Mouse (Mus musculus) forebrain, embryonic 10.5 days (tissue): ENCODE data around the gene Samd9l. TPM values are rescaled to one million over a fixed set of nuclear protein-coding genes. Genes with fewer than 3 reads are reported as not detected.
A peak's percentile ranks its signal among the peaks of the same experiment; 100 is the strongest.
"Not testable (repeated sequence)": the region's sequence is repeated elsewhere in the genome, so short reads cannot be mapped to it uniquely, and the experiment has no call there.

Source experiments
- DNase-seq: peaks from one replicate; pipeline ENCODE4 v3.0.0-alpha.2; 2017; ENCODE audit warnings: low spot score; ENCODE audit errors: extremely low spot score
- H3K27ac ChIP-seq: fragments of 300-500 bp; sonication (generic); 2 replicates; pipeline ENCODE4 v1.5.1; 2016; ENCODE audit warnings: mild to moderate bottlenecking
- H3K27me3 ChIP-seq: fragments of 300-500 bp; sonication (generic); 2 replicates; pipeline ENCODE4 v1.6.1; 2016; ENCODE audit warnings: mild to moderate bottlenecking; ENCODE audit not compliant: poor library complexity, severe bottlenecking
- H3K36me3 ChIP-seq: fragments of 300-500 bp; sonication (generic); replicated peaks from 2 replicates; pipeline ENCODE4 v1.6.1; 2016; ENCODE audit warnings: mild to moderate bottlenecking, moderate library complexity
- H3K4me1 ChIP-seq: fragments of 300-500 bp; sonication (generic); 2 replicates; pipeline ENCODE4 v1.6.1; 2016
- H3K4me3 ChIP-seq: fragments of 300-500 bp; sonication (generic); 2 replicates; pipeline ENCODE4 v1.5.1; 2016; ENCODE audit warnings: mild to moderate bottlenecking, moderate library complexity
- H3K9me3 ChIP-seq: fragments of 300-500 bp; sonication (generic); 2 replicates; pipeline ENCODE4 v1.6.1; 2016; ENCODE audit warnings: mild to moderate bottlenecking, moderate library complexity
- WGBS: fragments of 180-500 bp; shearing (Covaris S2); methylation state at CpG from one replicate; pipeline ENCODE4 v1.1.7; 2016; 5-methylcytosine and 5-hydroxymethylcytosine counted together
- polyA plus RNA-seq: library from polyadenylated mRNA; unstranded; fragments of >200 nt; fragmentation: Nextera tagmentation; extraction: Ambion mirVana; gene quantifications from 2 replicates; pipeline ENCODE4 v1.2.1, GENCODE M21; 2016

Gene Samd9l
- polyA plus RNA-seq, 1 experiment from 2014 or later: 0.05 TPM

DNA sequence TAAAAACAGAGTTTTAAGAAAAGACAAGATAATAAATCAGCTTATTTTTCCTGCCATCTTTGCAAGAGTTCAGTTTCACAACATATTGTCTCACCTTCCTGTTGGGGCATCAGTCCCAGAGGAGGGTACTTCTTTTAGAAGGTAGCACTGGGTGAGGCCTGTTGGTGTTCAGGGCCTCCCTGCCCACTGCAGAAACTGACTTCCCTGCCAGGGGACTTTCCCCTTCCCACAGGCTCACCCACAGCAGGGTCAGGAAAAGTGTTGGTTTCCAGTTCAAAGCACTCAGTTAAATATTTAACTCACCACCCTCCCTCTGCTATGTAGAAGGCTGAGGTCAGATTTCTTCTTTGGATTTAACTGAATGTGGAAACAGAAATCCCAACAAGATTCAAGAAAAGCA lies 14.6 kb downstream of the Samd9l start:
- H3K4me1 ChIP-seq, H3K27ac ChIP-seq, H3K36me3 ChIP-seq, H3K27me3 ChIP-seq, DNase-seq, H3K9me3 ChIP-seq, H3K4me3 ChIP-seq: not testable (repeated sequence)

DNA sequence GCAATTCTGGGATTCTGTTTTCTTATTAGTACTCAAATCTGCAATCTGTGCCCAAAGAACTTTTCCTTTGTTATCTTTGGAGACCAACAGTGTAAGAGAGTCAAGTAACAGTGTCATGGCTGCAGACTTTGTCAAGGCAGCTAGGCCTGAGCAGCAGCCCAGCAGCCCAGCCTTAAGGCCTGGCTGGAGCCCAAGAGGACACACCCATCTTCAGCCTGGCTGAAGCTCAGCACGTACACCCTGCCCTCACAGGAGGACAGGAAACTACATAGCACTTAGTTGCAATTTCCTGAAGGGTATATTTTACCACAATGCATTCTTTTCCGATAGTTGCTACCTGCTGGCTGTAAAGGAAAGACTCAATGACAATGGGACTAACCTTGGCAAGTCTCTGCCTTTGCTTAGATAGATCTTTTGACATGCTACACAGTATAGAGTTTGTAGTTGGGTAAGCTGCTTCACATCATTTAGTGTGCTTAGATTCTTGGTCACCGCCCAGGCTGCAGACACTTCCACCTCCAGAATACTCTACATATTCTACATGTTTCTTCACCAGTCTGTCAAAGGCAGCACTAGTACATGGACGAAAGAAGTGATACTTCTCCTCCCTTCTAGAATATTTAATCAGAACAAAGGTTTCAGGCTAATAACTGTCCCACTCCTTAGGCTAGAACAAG lies 15.1 kb downstream of the Samd9l start:
- not testable (repeated sequence) for H3K36me3 ChIP-seq, H3K27ac ChIP-seq, DNase-seq, H3K27me3 ChIP-seq, H3K9me3 ChIP-seq, H3K4me1 ChIP-seq, H3K4me3 ChIP-seq
- 18% methylated on average over 1 of the region's 4 CpGs for WGBS

DNA sequence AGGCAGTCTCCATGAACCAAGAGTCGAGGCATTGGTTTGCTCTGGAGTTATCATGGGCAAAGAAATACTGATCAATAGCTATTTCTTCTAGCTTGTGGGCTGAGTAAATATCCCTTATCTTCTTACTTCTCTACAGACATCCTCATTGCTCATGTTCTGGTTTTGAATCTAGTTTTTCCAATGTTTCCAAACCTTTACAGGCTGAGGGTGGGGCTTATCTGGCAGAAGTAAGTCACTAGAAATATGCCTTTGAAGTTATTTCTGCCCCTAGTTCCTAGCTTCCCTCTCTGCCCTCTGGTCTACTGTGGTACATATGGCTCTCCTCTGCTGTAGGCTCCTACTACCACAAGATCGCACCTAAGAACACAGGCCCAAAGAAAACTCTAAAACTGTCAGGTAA lies 20.2 kb downstream of the Samd9l start:
- no peaks in the 10 kb centered on the region for H3K27me3 ChIP-seq
- WGBS: 89% methylated on average over 2 of the region's 2 CpGs
- H3K4me1 ChIP-seq: no peaks in the 10 kb centered on the region
- H3K27ac ChIP-seq: no peak overlapping the region
- no peak overlapping the region for H3K4me3 ChIP-seq
- DNase-seq: no peak
- H3K36me3 ChIP-seq: no peaks in the 10 kb centered on the region
- H3K9me3 ChIP-seq: no peaks in the 10 kb centered on the region

DNA sequence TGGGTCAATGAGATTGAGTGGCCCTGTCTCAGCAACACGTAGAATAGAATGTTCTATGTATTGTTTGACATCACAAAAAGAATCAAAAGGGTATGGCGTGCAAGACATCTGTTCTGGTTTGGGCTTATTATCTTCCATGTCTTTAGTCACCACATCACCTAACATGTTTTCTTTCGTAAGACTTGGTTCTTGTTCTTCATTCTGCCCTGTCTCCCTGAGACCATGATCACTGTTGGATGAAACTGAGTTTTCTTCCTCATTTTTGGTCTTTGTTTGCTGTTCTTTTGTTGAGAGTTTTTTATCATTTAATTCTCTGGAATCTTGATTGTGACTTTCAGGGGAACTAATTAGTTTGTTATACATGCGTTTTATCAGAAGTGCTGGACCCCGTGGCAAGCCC lies 22.7 kb downstream of the Samd9l start:
- Histone ChIP-seq H3K9me3 (peaks cover 6% of the 10 kb centered on the region; the same call in 1 of the 2 replicates), H3K4me3 (no peak overlapping the region), H3K36me3 (no peaks in the 10 kb centered on the region), H3K27ac (no peak overlapping the region), H3K27me3 (no peaks in the 10 kb centered on the region), H3K4me1 (no peaks in the 10 kb centered on the region)
- 89% methylated on average over 5 of the region's 5 CpGs for WGBS
- no peak for DNase-seq

DNA sequence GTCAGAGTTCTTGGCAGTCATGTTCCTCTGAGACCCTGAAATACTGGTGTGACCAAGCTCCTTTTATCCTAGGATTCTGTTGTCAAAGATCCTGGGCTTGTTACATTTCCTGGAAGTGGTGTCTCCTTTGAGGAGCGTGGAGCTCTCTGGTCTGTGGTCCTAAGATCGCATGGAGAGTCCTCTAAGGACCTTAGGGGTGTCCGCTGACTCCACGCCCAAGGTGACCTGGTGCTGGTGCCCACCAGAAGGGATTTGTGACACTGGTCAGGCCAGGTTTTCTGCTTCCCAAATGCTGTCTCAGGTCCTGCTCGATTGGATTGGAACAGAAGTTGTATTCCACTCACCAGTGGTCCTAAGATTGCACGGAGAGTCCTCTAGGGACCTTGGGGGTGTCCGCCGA lies 29.8 kb downstream of the Samd9l start:
- H3K4me3 ChIP-seq: no peak overlapping the region
- 81% methylated on average over 8 of the region's 8 CpGs for WGBS
- no peak overlapping the region for H3K27ac ChIP-seq
- no peaks in the 10 kb centered on the region for H3K27me3 ChIP-seq
- no peaks in the 10 kb centered on the region for H3K36me3 ChIP-seq
- no peak for DNase-seq
- peaks cover 23% of the 10 kb centered on the region for H3K9me3 ChIP-seq
- H3K4me1 ChIP-seq: no peaks in the 10 kb centered on the region

DNA sequence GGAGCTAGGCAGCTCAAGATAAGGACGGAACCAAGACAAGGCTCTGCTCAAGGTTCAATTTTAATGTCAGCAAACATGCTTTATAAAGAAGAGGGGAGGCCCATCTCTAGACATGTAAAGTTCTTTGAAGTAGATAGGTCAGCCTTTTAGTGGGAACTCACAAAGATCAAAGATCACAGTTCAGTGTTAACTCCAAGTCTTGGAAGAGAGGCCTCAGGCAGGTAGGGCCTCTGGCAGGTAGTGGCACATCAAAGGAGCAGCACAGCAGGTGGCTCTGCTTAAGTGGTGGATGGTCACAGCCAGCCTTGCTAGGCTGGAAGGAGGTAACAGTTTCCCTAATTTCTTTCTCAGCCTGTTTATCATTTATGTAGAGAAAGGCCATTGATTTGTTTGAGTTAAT lies 33.8 kb downstream of the Samd9l start:
- H3K4me1 ChIP-seq, H3K27ac ChIP-seq, H3K36me3 ChIP-seq, H3K4me3 ChIP-seq, DNase-seq, H3K27me3 ChIP-seq: not testable (repeated sequence)
- peaks cover 16% of the 10 kb centered on the region for H3K9me3 ChIP-seq
- WGBS: 89% methylated on average over 1 of the region's 1 CpGs

DNA sequence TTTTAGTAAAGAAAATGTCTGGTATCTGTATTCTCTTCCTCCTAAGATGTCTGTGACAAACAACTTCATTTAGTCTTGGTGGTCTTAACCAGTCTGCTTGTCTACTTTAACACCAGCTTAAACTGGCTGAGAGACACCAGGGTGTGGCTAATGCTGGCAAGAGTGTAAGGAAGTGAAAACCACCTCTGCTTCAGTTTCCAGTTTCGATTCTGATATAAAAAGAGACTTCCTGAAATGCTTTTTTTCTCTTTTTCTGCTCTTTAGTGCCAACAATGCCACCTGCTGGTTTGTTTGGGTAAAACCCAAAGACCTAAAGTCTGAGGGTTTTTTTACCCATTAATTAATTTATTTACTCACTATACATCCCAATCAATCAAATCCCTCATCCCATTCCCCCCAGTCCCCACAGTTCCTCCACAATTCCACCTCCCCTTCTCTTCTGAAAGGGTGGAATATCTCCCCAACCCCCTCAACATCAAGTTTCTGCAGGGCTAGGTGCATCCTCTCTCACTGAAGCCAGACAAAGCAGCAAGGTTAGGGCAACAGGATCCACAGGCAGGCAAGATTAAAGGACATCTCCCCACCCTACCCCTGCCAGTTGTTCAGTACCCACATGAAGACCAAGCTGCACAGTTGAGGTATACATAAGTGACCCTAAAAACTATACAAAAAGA lies 53.3 kb downstream of the Samd9l start:
- not testable (repeated sequence) for H3K9me3 ChIP-seq, H3K4me3 ChIP-seq, H3K4me1 ChIP-seq, DNase-seq, H3K27me3 ChIP-seq, H3K36me3 ChIP-seq, H3K27ac ChIP-seq
- 31% methylated on average over 1 of the region's 1 CpGs for WGBS

DNA sequence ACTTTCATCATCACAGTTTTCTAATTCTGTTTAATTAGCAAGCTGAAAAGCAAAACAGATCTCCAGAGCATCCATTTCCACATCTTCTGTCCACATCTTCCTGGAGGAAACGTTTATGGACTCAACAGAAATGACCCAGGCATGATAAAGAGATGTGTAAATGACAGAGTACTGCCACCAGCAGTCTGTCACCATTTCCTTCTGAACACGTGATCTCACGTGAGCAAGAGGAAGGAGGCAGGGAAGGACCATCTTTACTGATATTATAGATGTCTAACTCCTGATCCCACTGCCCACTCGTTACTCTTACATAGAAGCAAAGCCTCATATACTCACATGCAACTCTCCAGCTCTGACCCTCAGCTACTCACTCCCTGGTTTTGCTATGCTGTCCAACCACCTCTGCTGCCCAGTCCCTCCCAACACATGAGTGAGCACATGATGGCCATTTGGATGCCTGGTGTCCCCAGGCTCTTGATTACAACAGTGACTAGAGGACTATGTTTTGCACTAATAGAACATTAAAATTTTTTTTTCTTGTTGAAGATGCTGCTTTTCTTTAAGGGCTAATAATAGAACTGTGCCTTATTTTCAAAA lies 54.2 kb downstream of the Samd9l start:
- not testable (repeated sequence) for H3K27me3 ChIP-seq, H3K9me3 ChIP-seq, H3K27ac ChIP-seq, H3K4me3 ChIP-seq, H3K4me1 ChIP-seq, H3K36me3 ChIP-seq, DNase-seq
- WGBS: 63% methylated on average over 2 of the region's 4 CpGs

DNA sequence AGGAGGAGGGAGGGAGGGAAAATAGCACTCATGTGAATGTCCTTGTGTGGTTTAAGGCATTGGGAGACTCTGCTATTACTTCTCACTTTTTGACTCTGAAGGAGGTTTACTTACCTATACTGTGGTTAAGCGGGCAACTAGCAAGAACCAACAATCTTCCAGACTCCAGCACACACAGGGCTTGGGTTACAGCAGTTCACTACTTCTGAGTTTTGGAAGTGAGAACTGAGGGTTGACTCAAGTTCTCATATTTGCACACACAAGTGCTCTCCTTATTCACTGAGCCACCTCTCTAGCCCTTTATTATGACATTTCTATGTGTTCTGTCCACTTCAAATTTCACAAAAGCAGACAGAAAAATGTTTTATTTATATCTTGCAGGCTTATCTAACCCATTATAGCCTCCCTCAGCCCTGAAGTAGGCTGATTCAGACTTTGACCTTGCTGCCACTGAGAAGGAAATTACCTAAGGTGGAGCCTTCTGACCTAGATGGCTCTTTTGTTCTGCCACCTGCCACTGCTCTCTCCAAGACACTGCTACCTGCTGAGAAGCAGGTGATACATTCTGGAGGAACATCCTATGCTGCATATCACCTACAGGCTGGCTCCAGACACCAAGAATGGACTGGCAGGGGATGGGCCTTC lies 55.6 kb downstream of the Samd9l start:
- H3K4me3 ChIP-seq, H3K27ac ChIP-seq, H3K36me3 ChIP-seq, H3K27me3 ChIP-seq, H3K9me3 ChIP-seq, H3K4me1 ChIP-seq, DNase-seq: not testable (repeated sequence)
- 82% methylated on average over 1 of the region's 1 CpGs for WGBS

DNA sequence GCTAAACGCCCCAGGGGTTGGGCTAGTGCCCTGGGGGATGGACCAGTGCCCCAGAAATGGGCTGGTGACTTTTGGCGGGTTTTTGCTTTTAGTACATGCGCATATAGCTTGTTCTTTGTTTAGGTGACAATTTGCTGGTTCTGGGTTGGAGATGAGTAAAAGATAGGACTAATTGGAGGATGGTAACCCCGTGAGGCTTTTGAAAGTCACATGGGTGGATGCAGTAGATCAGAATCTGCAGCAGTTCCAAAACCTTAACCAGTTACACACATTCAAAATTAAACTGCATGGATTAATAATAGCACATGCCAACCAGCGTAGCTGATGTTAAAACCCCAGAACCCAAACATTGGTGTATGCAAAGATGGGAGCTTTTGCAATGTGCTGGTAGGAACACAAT lies 57.9 kb downstream of the Samd9l start:
- no peak overlapping the region for H3K4me3 ChIP-seq
- no peaks in the 10 kb centered on the region for H3K27me3 ChIP-seq
- peaks cover 6% of the 10 kb centered on the region for H3K9me3 ChIP-seq
- no peaks in the 10 kb centered on the region for H3K36me3 ChIP-seq
- H3K4me1 ChIP-seq: peaks cover 3% of the 10 kb centered on the region; the same call in 1 of the 2 replicates
- DNase-seq: no peak
- 49% methylated on average over 5 of the region's 5 CpGs for WGBS
- H3K27ac ChIP-seq: no peak overlapping the region

DNA sequence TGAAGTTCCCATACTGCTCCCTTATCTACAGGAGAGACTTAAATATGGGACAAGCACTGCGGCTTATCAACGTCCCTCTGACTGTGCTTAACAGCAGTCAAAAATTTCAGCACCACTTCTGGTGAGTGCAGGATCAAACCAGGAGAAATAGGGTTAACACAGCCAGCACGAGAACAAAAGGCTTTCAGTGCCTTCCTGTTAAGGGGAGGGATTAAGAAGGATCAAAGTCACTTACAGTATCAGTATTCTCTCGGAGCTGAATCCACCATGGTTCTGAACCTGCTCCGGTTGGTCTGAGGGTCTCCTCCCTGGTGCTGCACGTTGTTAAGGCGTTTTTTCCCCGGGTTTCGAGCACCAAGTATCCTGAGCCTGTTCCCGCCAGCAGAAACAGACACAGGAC lies 58.4 kb downstream of the Samd9l start:
- not testable (repeated sequence) for H3K9me3 ChIP-seq, DNase-seq, H3K36me3 ChIP-seq, H3K4me1 ChIP-seq, H3K27me3 ChIP-seq
- 24% methylated on average over 10 of the region's 10 CpGs for WGBS
- Histone ChIP-seq H3K27ac (peak overlapping the region; percentile 51; the same call in 1 of the 2 replicates), H3K4me3 (peak overlapping the region; percentile 35; the same call in 1 of the 2 replicates)

DNA sequence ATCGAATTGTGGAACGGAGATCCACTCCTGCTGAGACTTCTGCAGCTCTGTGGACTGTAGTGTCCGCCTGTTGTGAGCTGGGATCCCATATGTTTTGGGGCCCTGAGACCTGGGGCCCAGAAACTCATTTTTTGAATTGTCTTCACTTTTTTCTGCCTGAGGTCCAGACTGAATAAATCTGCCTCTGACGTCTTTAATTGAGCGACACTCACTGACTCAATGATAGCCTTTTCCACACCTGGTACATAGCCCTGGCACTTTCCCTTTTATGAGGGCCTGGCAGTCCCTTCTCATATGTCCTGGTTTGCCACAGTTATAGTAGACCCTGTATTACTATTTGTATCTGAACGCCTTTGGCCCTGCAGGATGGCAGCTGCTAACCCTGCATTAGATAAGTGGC lies 60.2 kb downstream of the Samd9l start:
- WGBS: 88% methylated on average over 6 of the region's 6 CpGs
- H3K9me3 ChIP-seq, DNase-seq, H3K36me3 ChIP-seq, H3K4me3 ChIP-seq, H3K27ac ChIP-seq, H3K27me3 ChIP-seq, H3K4me1 ChIP-seq: not testable (repeated sequence)
